9 mouse cellular contexts compared by ENCODE assay signal in genomic region chr7:80773834-80774614, GRCm38 (mm10). TPM values are rescaled to one million over a fixed set of nuclear protein-coding genes. Genes with fewer than 3 reads are reported as not detected.
DNase-seq lines count a peak whose midpoint lies in the region; ATAC-seq lines count a peak whose summit lies in the region.
"Had no signal": no experiment of that assay in that cellular context is flagged by ENCODE, and none has a peak within 500 bp of the region (broad histone marks: within the 10 kb centered on the region; RNA-seq: fewer than 3 reads in every experiment).

No protein-coding gene starts in this region.

- no peaks in the 10 kb centered on the region for H3K27me3 ChIP-seq in midbrain, embryonic 16.5 days (ENCODE audit: control insufficient read depth, insufficient read depth, low read depth, low read length)
- H3K27me3 ChIP-seq in midbrain, embryonic 14.5 days (ENCODE audit: control insufficient read depth, insufficient read depth, low read length) = no peaks in the 10 kb centered on the region
- H3K27me3 ChIP-seq in embryonic facial prominence, embryonic 13.5 days = no peaks in the 10 kb centered on the region
- no peaks in the 10 kb centered on the region for H3K27me3 ChIP-seq in heart, embryonic 16.5 days (ENCODE audit: control insufficient read depth, insufficient read depth, low read length)

- no peak overlapping the region for H3K4me2 ChIP-seq in midbrain, embryonic 16.5 days (ENCODE audit: low read length)
- no peak overlapping the region for H3K4me2 ChIP-seq in midbrain, embryonic 14.5 days (ENCODE audit: low read length)
- H3K4me2 ChIP-seq in embryonic facial prominence, embryonic 13.5 days = no peak overlapping the region
- H3K4me2 ChIP-seq in heart, embryonic 16.5 days (ENCODE audit: low read depth, low read length) = no peak overlapping the region

- no peak for ATAC-seq in midbrain, embryonic 16.5 days
- ATAC-seq in midbrain, embryonic 14.5 days (ENCODE audit: low FRiP score, low TSS enrichment) = no peak
- no peak for ATAC-seq in embryonic facial prominence, embryonic 13.5 days (ENCODE audit: insufficient number of reproducible peaks, insufficient read depth, low FRiP score, low TSS enrichment, low read depth)
- peak; percentile 74 for ATAC-seq in heart, embryonic 16.5 days (replicated peaks; ENCODE audit: extremely low read depth, insufficient read depth, low FRiP score)

- H3K9ac ChIP-seq in midbrain, embryonic 16.5 days (ENCODE audit: low read depth, low read length) = no peak overlapping the region
- H3K9ac ChIP-seq in midbrain, embryonic 14.5 days (replicated peaks; ENCODE audit: low read length) = no peak overlapping the region
- H3K9ac ChIP-seq in embryonic facial prominence, embryonic 13.5 days = no peak overlapping the region
- H3K9ac ChIP-seq in heart, embryonic 16.5 days (ENCODE audit: low read length) = no peak overlapping the region

- H3K27ac ChIP-seq in midbrain, embryonic 16.5 days (ENCODE audit: low read length) = 0 out of 2 replicates have a peak overlapping the region, but pooled peaks have one; percentile 24
- no peak overlapping the region for H3K27ac ChIP-seq in midbrain, embryonic 14.5 days (replicated peaks; ENCODE audit: low read depth, low read length)
- peak overlapping the region; percentile 60 for H3K27ac ChIP-seq in embryonic facial prominence, embryonic 13.5 days
- peak overlapping the region; percentile 72 for H3K27ac ChIP-seq in heart, embryonic 16.5 days (ENCODE audit: low read length)

- WGBS in midbrain, embryonic 16.5 days = 81% methylated on average over 14 of the region's 14 CpGs
- 85% methylated on average over 14 of the region's 14 CpGs for WGBS in midbrain, embryonic 14.5 days
- WGBS in embryonic facial prominence, embryonic 13.5 days = 61% methylated on average over 14 of the region's 14 CpGs
- 55% methylated on average over 14 of the region's 14 CpGs for WGBS in heart, embryonic 16.5 days

- no peak overlapping the region for H3K4me3 ChIP-seq in midbrain, embryonic 16.5 days (ENCODE audit: low read depth, low read length)
- no peak overlapping the region for H3K4me3 ChIP-seq in midbrain, embryonic 14.5 days (replicated peaks; ENCODE audit: low read depth, low read length)
- no peak overlapping the region for H3K4me3 ChIP-seq in embryonic facial prominence, embryonic 13.5 days
- H3K4me3 ChIP-seq in heart, embryonic 16.5 days (ENCODE audit: low read length) = no peak overlapping the region

- intact Hi-C loops in left cerebral cortex, postnatal 4 days (cut with DNase I) = no loop called here

- DNase-seq in midbrain, embryonic 14.5 days = no peak
- DNase-seq in right cerebral cortex, postnatal 25 days = peak; percentile 18
- no peak for DNase-seq in urinary bladder, postnatal 36 days (ENCODE audit: low spot score in 2 of 2)
- no peak for DNase-seq in left cerebral cortex, postnatal 4 days
- no peak for DNase-seq in cerebellum, adult 18-20 months
- DNase-seq: layer of hippocampus, adult 9-11 months had no signal

- no peaks in the 10 kb centered on the region for H3K36me3 ChIP-seq in midbrain, embryonic 16.5 days (ENCODE audit: control insufficient read depth, insufficient read depth, low read length)
- no peaks in the 10 kb centered on the region for H3K36me3 ChIP-seq in midbrain, embryonic 14.5 days (ENCODE audit: control insufficient read depth, insufficient read depth, low read length)
- H3K36me3 ChIP-seq in embryonic facial prominence, embryonic 13.5 days = no peaks in the 10 kb centered on the region
- H3K36me3 ChIP-seq in heart, embryonic 16.5 days (ENCODE audit: control insufficient read depth, insufficient read depth) = no peaks in the 10 kb centered on the region

- H3K4me1 ChIP-seq in midbrain, embryonic 16.5 days (ENCODE audit: control insufficient read depth, insufficient read depth, low read length) = no peaks in the 10 kb centered on the region
- H3K4me1 ChIP-seq in midbrain, embryonic 14.5 days (ENCODE audit: control insufficient read depth, insufficient read depth, low read length) = no peaks in the 10 kb centered on the region
- H3K4me1 ChIP-seq in embryonic facial prominence, embryonic 13.5 days = peaks cover 17% of the 10 kb centered on the region
- peaks cover 29% of the 10 kb centered on the region for H3K4me1 ChIP-seq in heart, embryonic 16.5 days (ENCODE audit: control insufficient read depth, insufficient read depth, low read length)

- H3K9me3 ChIP-seq in midbrain, embryonic 16.5 days (replicated peaks; ENCODE audit: control insufficient read depth, low read length, poor library complexity, severe bottlenecking) = no peaks in the 10 kb centered on the region
- H3K9me3 ChIP-seq in midbrain, embryonic 14.5 days (ENCODE audit: control insufficient read depth, low read length) = no peaks in the 10 kb centered on the region
- H3K9me3 ChIP-seq in embryonic facial prominence, embryonic 13.5 days = no peaks in the 10 kb centered on the region
- no peaks in the 10 kb centered on the region for H3K9me3 ChIP-seq in heart, embryonic 16.5 days (replicated peaks; ENCODE audit: control insufficient read depth, low read length)

RNA-seq across cellular contexts. Expression of gene Iqgap1, which starts 51.8 kb away (rescaled TPM):
- 17.5 and 21.2 TPM in 2 replicates for polyA plus RNA-seq in midbrain, embryonic 16.5 days (2015; fragmentation: Nextera tagmentation; extraction: Ambion mirVana)
- polyA plus RNA-seq in midbrain, embryonic 14.5 days (2014; fragmentation: Nextera tagmentation; extraction: Ambion mirVana) = 14.0 and 22.3 TPM in 2 replicates
- 56.0 and 61.2 TPM in 2 replicates for polyA plus RNA-seq in embryonic facial prominence, embryonic 13.5 days (2015; fragmentation: Nextera tagmentation; extraction: Ambion mirVana)
- 49.0 and 51.6 TPM in 2 replicates for polyA plus RNA-seq in heart, embryonic 16.5 days (2015; fragmentation: Nextera tagmentation; extraction: Ambion mirVana)
- total RNA-seq in left cerebral cortex, postnatal 4 days (2021) = 10 to 100 TPM; 40.9 to 43.2 TPM
